Mouse (Mus musculus): Measurements from ENCODE around the gene Vps36.

DNA sequence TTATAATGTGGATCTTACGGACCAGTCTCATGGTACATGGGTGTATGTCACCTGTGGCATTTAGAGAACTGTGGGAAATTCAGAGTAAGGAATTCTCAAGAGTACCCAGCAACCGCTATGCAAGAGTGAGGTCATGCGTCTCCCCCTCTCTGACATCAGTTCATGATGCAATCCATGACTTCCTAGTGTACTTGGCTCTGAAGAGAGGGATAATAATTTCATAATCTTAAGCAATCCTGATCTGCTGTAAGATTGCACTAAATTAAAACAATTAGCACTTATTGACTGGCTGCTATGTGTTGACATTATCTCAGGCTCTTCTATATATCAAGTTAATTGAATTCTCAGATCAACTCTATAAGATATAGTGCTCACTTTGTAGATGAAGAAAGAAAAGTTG lies 74.2 kb downstream of the Vps36 start:
- TF ChIP-seq EP300 (IDR thresholded peaks at IDR 0.05; ENCODE audit: low read depth in 1 of 2, low read length in 2 of 2) (no peak), POLR2A (IDR thresholded peaks at IDR 0.05; ENCODE audit: control insufficient read depth in 1 of 2, insufficient read depth in 1 of 2, low read depth in 1 of 2, low read length in 2 of 2, poor library complexity in 1 of 2) (no peak), CTCF (IDR thresholded peaks at IDR 0.05 in 2 of 3, conservative IDR thresholded peaks at IDR 0.05 in 1 of 3; ENCODE audit: control insufficient read depth in 1 of 3, insufficient read depth in 1 of 3, low read depth in 2 of 3, low read length in 3 of 3, poor library complexity in 1 of 3, severe bottlenecking in 1 of 3) (no peak), GATA1 (IDR thresholded peaks at IDR 0.05; ENCODE audit: low read depth, low read length) (no peak), E2F4 (IDR thresholded peaks at IDR 0.05; ENCODE audit: borderline replicate concordance, low read depth, low read length) (no peak)

Data from MEL (cell line).